15 mouse cellular contexts compared by ENCODE assay signal in the genomic region with DNA sequence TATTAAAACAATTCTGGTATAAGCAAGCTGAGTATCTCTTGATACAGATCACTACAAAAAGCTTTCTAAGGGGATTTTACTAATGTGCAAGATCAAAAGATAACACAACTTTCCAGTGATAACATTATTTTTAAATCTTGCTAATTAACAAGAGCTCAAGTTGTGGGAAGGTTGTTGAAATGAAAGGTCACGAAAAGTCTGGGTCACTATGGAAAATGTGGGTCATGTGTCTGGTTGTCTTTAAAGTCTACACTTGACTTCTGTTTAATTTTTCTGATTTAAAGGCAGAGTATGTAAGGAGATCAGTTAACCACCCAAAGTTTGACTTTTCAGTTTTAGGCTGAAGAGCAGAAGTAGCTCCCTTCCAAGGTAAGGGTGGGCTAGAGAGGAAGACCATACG.
"Had no signal": no experiment of that assay in that cellular context is flagged by ENCODE, and none has a peak within 500 bp of the region (broad histone marks: within the 10 kb centered on the region; RNA-seq: fewer than 3 reads in every experiment).

No protein-coding gene starts in this region.

- ATAC-seq: lung, postnatal 0 days; midbrain, embryonic 13.5 days; midbrain, embryonic 15.5 days had no signal

- H3K4me1 ChIP-seq: midbrain, embryonic 13.5 days; midbrain, embryonic 15.5 days; neural tube, embryonic 12.5 days; stomach, embryonic 15.5 days had no signal

- DNase-seq: lung, adult 2 months; lung, postnatal 14 days; lung, postnatal 36 days; right cerebral cortex, postnatal 14 days; thymus, postnatal 36 days had no signal

- H3K27ac ChIP-seq: liver, embryonic 14.5 days; lung, embryonic 15.5 days; macrophage; midbrain, embryonic 13.5 days; midbrain, embryonic 15.5 days; neural tube, embryonic 12.5 days; stomach, embryonic 15.5 days; stomach, postnatal 0 days had no signal

- H3K4me3 ChIP-seq: lung, embryonic 15.5 days; megakaryocyte, embryonic 14.5 days; midbrain, embryonic 13.5 days; midbrain, embryonic 15.5 days; neural tube, embryonic 12.5 days; stomach, embryonic 15.5 days had no signal

- H3K36me3 ChIP-seq: lung, embryonic 15.5 days; midbrain, embryonic 13.5 days; midbrain, embryonic 15.5 days; neural tube, embryonic 12.5 days; stomach, embryonic 15.5 days had no signal

- H3K27me3 ChIP-seq: lung, embryonic 15.5 days; megakaryocyte, embryonic 14.5 days; midbrain, embryonic 13.5 days; midbrain, embryonic 15.5 days; neural tube, embryonic 12.5 days; stomach, embryonic 15.5 days had no signal
